Mouse (Mus musculus): ENCODE data around the gene Tnxb. TPM values are rescaled to one million over a fixed set of nuclear protein-coding genes. Genes with fewer than 3 reads are reported as not detected.
"Not testable (repeated sequence)": the region's sequence is repeated elsewhere in the genome, so short reads cannot be mapped to it uniquely, and the experiment has no call there.

The Tnxb gene
- polyA plus RNA-seq, 1 experiment from 2014 or later, result 0.03 TPM

- H3K9me3 ChIP-seq; H3K4me3 ChIP-seq; H3K27me3 ChIP-seq (replicated peaks); H3K4me1 ChIP-seq; H3K27ac ChIP-seq; H3K4me2 ChIP-seq (replicated peaks); ATAC-seq (ENCODE audit: low FRiP score, low read depth); H3K36me3 ChIP-seq; H3K9ac ChIP-seq: not testable (repeated sequence)
- WGBS, result 92% methylated on average over 12 of the region's 12 CpGs
These were observed 59.6 kb downstream of the Tnxb start for GRCm38 (mm10) chr17:34729779-34730553.

GRCm38 (mm10) chr17:34737466-34737865 is 67.1 kb downstream of the Tnxb start:
- not testable (repeated sequence) for H3K36me3 ChIP-seq; H3K27ac ChIP-seq; H3K4me2 ChIP-seq (replicated peaks); ATAC-seq (ENCODE audit: low FRiP score, low read depth); H3K27me3 ChIP-seq (replicated peaks); H3K9me3 ChIP-seq; H3K4me3 ChIP-seq; H3K4me1 ChIP-seq; H3K9ac ChIP-seq
- WGBS, result 80% methylated on average over 5 of the region's 5 CpGs

GRCm38 (mm10) chr17:34739708-34740107 is 69.4 kb downstream of the Tnxb start:
- H3K27me3 ChIP-seq (replicated peaks); H3K4me2 ChIP-seq (replicated peaks); H3K9me3 ChIP-seq; H3K4me1 ChIP-seq; H3K27ac ChIP-seq; H3K36me3 ChIP-seq; H3K9ac ChIP-seq; ATAC-seq (ENCODE audit: low FRiP score, low read depth); H3K4me3 ChIP-seq: not testable (repeated sequence)
- 88% methylated on average over 7 of the region's 7 CpGs for WGBS

GRCm38 (mm10) chr17:34740280-34740679 is 69.9 kb downstream of the Tnxb start:
- H3K4me2 ChIP-seq (replicated peaks), result no peak overlapping the region
- no peaks in the 10 kb centered on the region for H3K4me1 ChIP-seq
- no peak overlapping the region for H3K27ac ChIP-seq
- H3K36me3 ChIP-seq, result no peaks in the 10 kb centered on the region
- no peak overlapping the region for H3K4me3 ChIP-seq
- 84% methylated on average over 4 of the region's 4 CpGs for WGBS
- no peaks in the 10 kb centered on the region for H3K9me3 ChIP-seq
- no peak overlapping the region for H3K9ac ChIP-seq
- ATAC-seq (ENCODE audit: low FRiP score, low read depth), result no peak
- H3K27me3 ChIP-seq (replicated peaks), result no peaks in the 10 kb centered on the region

- Histone ChIP-seq H3K4me3 (no peak within 1 kb of the TSS), H3K36me3 (no peaks in the 10 kb centered on the region), H3K27me3 (replicated peaks) (no peaks in the 10 kb centered on the region), H3K9ac (no peak within 1 kb of the TSS), H3K9me3 (no peaks in the 10 kb centered on the region; the same call in 1 of the 2 replicates), H3K4me2 (replicated peaks) (no peak within 1 kb of the TSS), H3K27ac (no peak within 1 kb of the TSS), H3K4me1 (no peaks in the 10 kb centered on the region)
- WGBS, result 84% methylated on average over 7 of the region's 7 CpGs
- no peak for ATAC-seq (ENCODE audit: low FRiP score, low read depth)
These were observed 73.4 kb downstream of the Tnxb start, which contains the start of gene C4b for GRCm38 (mm10) chr17:34743719-34744118. TSS of gene C4b (minus strand) at chr17:34743882.

GRCm38 (mm10) chr17:34744206-34744605 is 73.9 kb downstream of the Tnxb start:
- WGBS, result 85% methylated on average over 6 of the region's 6 CpGs
- Histone ChIP-seq H3K9ac (no peak overlapping the region), H3K36me3 (no peaks in the 10 kb centered on the region), H3K4me1 (no peaks in the 10 kb centered on the region), H3K4me3 (no peak overlapping the region), H3K27ac (no peak overlapping the region), H3K4me2 (replicated peaks) (no peak overlapping the region), H3K9me3 (no peaks in the 10 kb centered on the region; the same call in 1 of the 2 replicates), H3K27me3 (replicated peaks) (no peaks in the 10 kb centered on the region)
- ATAC-seq (ENCODE audit: low FRiP score, low read depth), result no peak

- not testable (repeated sequence) for H3K4me1 ChIP-seq; H3K27me3 ChIP-seq (replicated peaks); H3K27ac ChIP-seq; H3K9me3 ChIP-seq; ATAC-seq (ENCODE audit: low FRiP score, low read depth); H3K4me2 ChIP-seq (replicated peaks); H3K4me3 ChIP-seq; H3K9ac ChIP-seq; H3K36me3 ChIP-seq
- 94% methylated on average over 6 of the region's 6 CpGs for WGBS
These were observed 74.3 kb downstream of the Tnxb start for GRCm38 (mm10) chr17:34744611-34745010.

GRCm38 (mm10) chr17:34745166-34745565 is 74.8 kb downstream of the Tnxb start:
- not testable (repeated sequence) for H3K4me2 ChIP-seq (replicated peaks); H3K36me3 ChIP-seq; H3K4me1 ChIP-seq; H3K4me3 ChIP-seq; H3K27me3 ChIP-seq (replicated peaks); H3K9me3 ChIP-seq; H3K9ac ChIP-seq; H3K27ac ChIP-seq; ATAC-seq (ENCODE audit: low FRiP score, low read depth)
- 90% methylated on average over 4 of the region's 4 CpGs for WGBS

GRCm38 (mm10) chr17:34746531-34746930 is 76.2 kb downstream of the Tnxb start:
- H3K36me3 ChIP-seq, result no peaks in the 10 kb centered on the region
- ATAC-seq (ENCODE audit: low FRiP score, low read depth), result no peak
- H3K4me3 ChIP-seq, result no peak overlapping the region
- no peak overlapping the region for H3K9ac ChIP-seq
- H3K27ac ChIP-seq, result no peak overlapping the region
- H3K4me1 ChIP-seq, result no peaks in the 10 kb centered on the region
- no peaks in the 10 kb centered on the region for H3K27me3 ChIP-seq (replicated peaks)
- no peaks in the 10 kb centered on the region; the same call in 1 of the 2 replicates for H3K9me3 ChIP-seq
- WGBS, result 75% methylated on average over 5 of the region's 5 CpGs
- no peak overlapping the region for H3K4me2 ChIP-seq (replicated peaks)

- H3K4me1 ChIP-seq, result no peaks in the 10 kb centered on the region
- H3K9me3 ChIP-seq, result no peaks in the 10 kb centered on the region
- no peaks in the 10 kb centered on the region for H3K36me3 ChIP-seq
- no peak overlapping the region for H3K4me2 ChIP-seq (replicated peaks)
- no peaks in the 10 kb centered on the region for H3K27me3 ChIP-seq (replicated peaks)
- H3K27ac ChIP-seq, result no peak overlapping the region
- H3K9ac ChIP-seq, result no peak overlapping the region
- ATAC-seq (ENCODE audit: low FRiP score, low read depth), result no peak
- no peak overlapping the region for H3K4me3 ChIP-seq
- WGBS, result 82% methylated on average over 3 of the region's 3 CpGs
These were observed 91.1 kb downstream of the Tnxb start for GRCm38 (mm10) chr17:34761471-34761870.

Other genes with a start within 250 kb of the Tnxb start
- not detected in 2 replicates for gene Btnl4, start 193.2 kb upstream of the Tnxb start, polyA plus RNA-seq (2016; fragmentation: Nextera tagmentation; extraction: Ambion mirVana)
- not detected in 2 replicates for gene Btnl6, start 153.2 kb upstream of the Tnxb start, polyA plus RNA-seq (2016; fragmentation: Nextera tagmentation; extraction: Ambion mirVana)
- gene Notch4, start 106.3 kb upstream of the Tnxb start, polyA plus RNA-seq (2016; fragmentation: Nextera tagmentation; extraction: Ambion mirVana), result 10.2 and 11.6 TPM in 2 replicates
- 4.2 and 5.5 TPM in 2 replicates for gene Gpsm3, start 80.7 kb upstream of the Tnxb start, polyA plus RNA-seq (2016; fragmentation: Nextera tagmentation; extraction: Ambion mirVana)
- 17.1 and 18.4 TPM in 2 replicates for gene Pbx2, start 79.3 kb upstream of the Tnxb start, polyA plus RNA-seq (2016; fragmentation: Nextera tagmentation; extraction: Ambion mirVana)
- gene Ager, start 72.7 kb upstream of the Tnxb start, polyA plus RNA-seq (2016; fragmentation: Nextera tagmentation; extraction: Ambion mirVana), result 1.9 and 2.3 TPM in 2 replicates
- 249 and 263 TPM in 2 replicates for gene Rnf5, start 66.8 kb upstream of the Tnxb start, polyA plus RNA-seq (2016; fragmentation: Nextera tagmentation; extraction: Ambion mirVana)
- 81.1 and 97.7 TPM in 2 replicates for gene Agpat1, start 66.3 kb upstream of the Tnxb start, polyA plus RNA-seq (2016; fragmentation: Nextera tagmentation; extraction: Ambion mirVana)
- gene Egfl8, start 54.6 kb upstream of the Tnxb start, polyA plus RNA-seq (2016; fragmentation: Nextera tagmentation; extraction: Ambion mirVana), result 13.0 and 15.5 TPM in 2 replicates
- gene Ppt2, start 42.0 kb upstream of the Tnxb start, polyA plus RNA-seq (2016; fragmentation: Nextera tagmentation; extraction: Ambion mirVana), result 22.9 and 25.2 TPM in 2 replicates
- 1.4 and 1.6 TPM in 2 replicates for gene Prrt1, start 41.0 kb upstream of the Tnxb start, polyA plus RNA-seq (2016; fragmentation: Nextera tagmentation; extraction: Ambion mirVana)
- 17.4 and 17.5 TPM in 2 replicates for gene Fkbpl, start 25.8 kb upstream of the Tnxb start, polyA plus RNA-seq (2016; fragmentation: Nextera tagmentation; extraction: Ambion mirVana)
- gene Atf6b, start 23.4 kb upstream of the Tnxb start, polyA plus RNA-seq (2016; fragmentation: Nextera tagmentation; extraction: Ambion mirVana), result 116 and 120 TPM in 2 replicates
- not detected in 2 replicates for gene C4b, start 73.3 kb downstream of the Tnxb start, polyA plus RNA-seq (2016; fragmentation: Nextera tagmentation; extraction: Ambion mirVana)
- not detected in 2 replicates for gene Cyp21a1, start 134.0 kb downstream of the Tnxb start, polyA plus RNA-seq (2016; fragmentation: Nextera tagmentation; extraction: Ambion mirVana)
- gene Stk19, start 166.4 kb downstream of the Tnxb start, polyA plus RNA-seq (2016; fragmentation: Nextera tagmentation; extraction: Ambion mirVana), result 30.8 and 30.9 TPM in 2 replicates
- 64.1 and 66.2 TPM in 2 replicates for gene Dxo, start 166.5 kb downstream of the Tnxb start, polyA plus RNA-seq (2016; fragmentation: Nextera tagmentation; extraction: Ambion mirVana)
- 61.2 and 64.7 TPM in 2 replicates for gene Skiv2l, start 179.7 kb downstream of the Tnxb start, polyA plus RNA-seq (2016; fragmentation: Nextera tagmentation; extraction: Ambion mirVana)
- 95.9 and 98.6 TPM in 2 replicates for gene Nelfe, start 179.9 kb downstream of the Tnxb start, polyA plus RNA-seq (2016; fragmentation: Nextera tagmentation; extraction: Ambion mirVana)
- gene Cfb, start 192.0 kb downstream of the Tnxb start, polyA plus RNA-seq (2016; fragmentation: Nextera tagmentation; extraction: Ambion mirVana), result 2.0 and 3.0 TPM in 2 replicates
- 11.5 and 12.0 TPM in 2 replicates for gene Zbtb12, start 208.9 kb downstream of the Tnxb start, polyA plus RNA-seq (2016; fragmentation: Nextera tagmentation; extraction: Ambion mirVana)
- not detected in 2 replicates for gene Gm20547, start 211.5 kb downstream of the Tnxb start, polyA plus RNA-seq (2016; fragmentation: Nextera tagmentation; extraction: Ambion mirVana)
- gene C2, start 227.7 kb downstream of the Tnxb start, polyA plus RNA-seq (2016; fragmentation: Nextera tagmentation; extraction: Ambion mirVana), result 1.0 and 1.5 TPM in 2 replicates
- gene Ehmt2, start 227.9 kb downstream of the Tnxb start, polyA plus RNA-seq (2016; fragmentation: Nextera tagmentation; extraction: Ambion mirVana), result 113 and 117 TPM in 2 replicates
- not detected in 2 replicates for gene Slc44a4, start 243.9 kb downstream of the Tnxb start, polyA plus RNA-seq (2016; fragmentation: Nextera tagmentation; extraction: Ambion mirVana)

All from neural tube, embryonic 12.5 days (tissue).